Mouse (Mus musculus) heart, embryonic 12.5 days (tissue): ENCODE measurements at regions not wholly inside any gene's neighbourhood (a gene's known extent, or its start where the extent isn't known, plus 50 kb on each side); places are given as distances from the start of the nearest gene placed in this dataset.

Source experiments
- ATAC-seq: fragments of 200-750 bp; cut with Nextera tagmentation; 2 replicates; pipeline ENCODE4 v1.8.0; 2017; ENCODE audit warnings: moderate TSS enrichment, moderate library complexity; ENCODE audit not compliant: insufficient number of reproducible peaks, low FRiP score
- H3K27ac ChIP-seq: fragments of 300-500 bp; sonication (generic); 2 replicates; pipeline ENCODE4 v1.5.1; 2016; ENCODE audit warnings: mild to moderate bottlenecking, moderate library complexity; ENCODE audit not compliant: poor library complexity, severe bottlenecking
- H3K27me3 ChIP-seq: fragments of 300-500 bp; sonication (generic); replicated peaks from 2 replicates; pipeline ENCODE4 v1.6.1; 2016; ENCODE audit warnings: mild to moderate bottlenecking, moderate library complexity
- H3K36me3 ChIP-seq: fragments of 300-500 bp; sonication (generic); 2 replicates; pipeline ENCODE4 v1.6.1; 2016; ENCODE audit warnings: mild to moderate bottlenecking, moderate library complexity
- H3K4me1 ChIP-seq: fragments of 300-500 bp; sonication (generic); replicated peaks from 2 replicates; pipeline ENCODE4 v1.6.1; 2016; ENCODE audit warnings: mild to moderate bottlenecking
- H3K4me2 ChIP-seq: fragments of 300-500 bp; sonication (generic); 2 replicates; pipeline ENCODE4 v1.6.1; 2016; ENCODE audit warnings: mild to moderate bottlenecking, moderate library complexity
- H3K4me3 ChIP-seq: fragments of 300-500 bp; sonication (generic); 2 replicates; pipeline ENCODE4 v1.5.1; 2016; ENCODE audit warnings: mild to moderate bottlenecking
- H3K9ac ChIP-seq: fragments of 300-500 bp; sonication (generic); 2 replicates; pipeline ENCODE4 v1.6.1; 2016; ENCODE audit warnings: mild to moderate bottlenecking, moderate library complexity
- H3K9me3 ChIP-seq: fragments of 300-500 bp; sonication (generic); replicated peaks from 2 replicates; pipeline ENCODE4 v1.6.1; 2016; ENCODE audit warnings: mild to moderate bottlenecking, moderate library complexity
- WGBS: fragments of 180-500 bp; shearing (Covaris S2); methylation state at CpG from one replicate; pipeline ENCODE4 v1.1.7; 2016; 5-methylcytosine and 5-hydroxymethylcytosine counted together

- Histone ChIP-seq H3K4me1 (no peaks in the 10 kb centered on the region), H3K9me3 (no peaks in the 10 kb centered on the region), H3K9ac (no peak overlapping the region), H3K27ac (no peak overlapping the region), H3K36me3 (no peaks in the 10 kb centered on the region), H3K4me2 (no peak overlapping the region), H3K27me3 (peaks cover 17% of the 10 kb centered on the region), H3K4me3 (no peak overlapping the region)
- no peak for ATAC-seq
- 75% methylated on average over 4 of the region's 4 CpGs for WGBS
Observed at GRCm38 (mm10) chr1:77981528-77981927, 215.4 kb downstream of the Pax3 start.

GRCm38 (mm10) chr1:77978696-77979095 lies 218.2 kb downstream of the Pax3 start:
- no peak overlapping the region for H3K4me2 ChIP-seq

GRCm38 (mm10) chr1:77975941-77976340 lies 221.0 kb downstream of the Pax3 start:
- Histone ChIP-seq H3K36me3 (no peaks in the 10 kb centered on the region), H3K4me2 (no peak overlapping the region), H3K27ac (no peak overlapping the region), H3K27me3 (peaks cover 35% of the 10 kb centered on the region), H3K4me1 (no peaks in the 10 kb centered on the region), H3K9me3 (no peaks in the 10 kb centered on the region), H3K4me3 (no peak overlapping the region), H3K9ac (no peak overlapping the region)
- WGBS = 85% methylated on average over 18 of the region's 18 CpGs
- ATAC-seq = no peak

More at GRCm38 (mm10) chr1:77978696-77979095, 218.2 kb downstream of the Pax3 start:
- H3K27ac ChIP-seq = no peak overlapping the region
- no peak for ATAC-seq
- no peaks in the 10 kb centered on the region for H3K36me3 ChIP-seq
- 5% methylated on average over 7 of the region's 7 CpGs for WGBS
- H3K9me3 ChIP-seq = no peaks in the 10 kb centered on the region
- H3K4me3 ChIP-seq = no peak overlapping the region
- H3K9ac ChIP-seq = no peak overlapping the region
- peaks cover 35% of the 10 kb centered on the region for H3K27me3 ChIP-seq
- no peaks in the 10 kb centered on the region for H3K4me1 ChIP-seq

- Histone ChIP-seq H3K27ac (no peak overlapping the region), H3K27me3 (peaks cover 19% of the 10 kb centered on the region), H3K36me3 (no peaks in the 10 kb centered on the region), H3K4me3 (no peak overlapping the region), H3K4me2 (peak overlapping the region; percentile 56), H3K9me3 (no peaks in the 10 kb centered on the region), H3K4me1 (no peaks in the 10 kb centered on the region), H3K9ac (no peak overlapping the region)
- 14% methylated on average over 9 of the region's 9 CpGs for WGBS
- no peak for ATAC-seq
Observed at GRCm38 (mm10) chr1:77972301-77972717, 224.6 kb downstream of the Pax3 start.

- no peaks in the 10 kb centered on the region for H3K36me3 ChIP-seq
- H3K4me2 ChIP-seq = no peak overlapping the region
- no peak overlapping the region for H3K9ac ChIP-seq
- H3K9me3 ChIP-seq = no peaks in the 10 kb centered on the region
- no peak overlapping the region for H3K27ac ChIP-seq
- no peak overlapping the region for H3K4me3 ChIP-seq
- peaks cover 7% of the 10 kb centered on the region for H3K4me1 ChIP-seq
- H3K27me3 ChIP-seq = no peaks in the 10 kb centered on the region
- no peak for ATAC-seq
- 34% methylated on average over 3 of the region's 3 CpGs for WGBS
Observed at GRCm38 (mm10) chr1:77964656-77965335, 232.1 kb downstream of the Pax3 start.

- 76% methylated on average over 1 of the region's 1 CpGs for WGBS
- no peak for ATAC-seq
- no peaks in the 10 kb centered on the region for H3K4me1 ChIP-seq
Observed at GRCm38 (mm10) chr1:77959309-77959708, 237.6 kb downstream of the Pax3 start.

GRCm38 (mm10) chr1:77957156-77957767 lies 239.7 kb downstream of the Pax3 start:
- ATAC-seq = no peak
- 80% methylated on average over 8 of the region's 8 CpGs for WGBS
- Histone ChIP-seq H3K9ac (no peak overlapping the region), H3K4me1 (no peaks in the 10 kb centered on the region), H3K27ac (no peak overlapping the region), H3K27me3 (no peaks in the 10 kb centered on the region), H3K9me3 (no peaks in the 10 kb centered on the region), H3K4me2 (no peak overlapping the region), H3K4me3 (no peak overlapping the region), H3K36me3 (no peaks in the 10 kb centered on the region)

More at GRCm38 (mm10) chr1:77959309-77959708, 237.6 kb downstream of the Pax3 start:
- Histone ChIP-seq H3K9ac (no peak overlapping the region), H3K4me3 (no peak overlapping the region), H3K9me3 (no peaks in the 10 kb centered on the region), H3K27me3 (no peaks in the 10 kb centered on the region), H3K4me2 (no peak overlapping the region), H3K36me3 (no peaks in the 10 kb centered on the region), H3K27ac (no peak overlapping the region)

- Histone ChIP-seq H3K36me3 (no peaks in the 10 kb centered on the region), H3K4me3 (no peak overlapping the region), H3K27ac (no peak overlapping the region), H3K27me3 (0 out of 2 replicates have a peak, but pooled peaks cover 5% of the 10 kb centered on the region), H3K9ac (no peak overlapping the region), H3K4me1 (peaks cover 9% of the 10 kb centered on the region; the same call in 1 of the 2 replicates), H3K9me3 (no peaks in the 10 kb centered on the region), H3K4me2 (peak overlapping the region; percentile 21; the same call in 1 of the 2 replicates)
- no peak for ATAC-seq
- WGBS = 67% methylated on average over 2 of the region's 2 CpGs
Observed at GRCm38 (mm10) chr1:77947894-77948293, 249.0 kb downstream of the Pax3 start.

GRCm38 (mm10) chr1:77944327-77944645 lies 252.6 kb downstream of the Pax3 start:
- peaks cover 9% of the 10 kb centered on the region; the same call in 1 of the 2 replicates for H3K4me1 ChIP-seq
- H3K9ac ChIP-seq = no peak overlapping the region
- 0 out of 2 replicates have a peak, but pooled peaks cover 5% of the 10 kb centered on the region for H3K27me3 ChIP-seq
- WGBS = 67% methylated on average over 2 of the region's 2 CpGs
- H3K4me3 ChIP-seq = no peak overlapping the region
- H3K36me3 ChIP-seq = no peaks in the 10 kb centered on the region
- H3K4me2 ChIP-seq = no peak overlapping the region
- ATAC-seq = no peak
- no peaks in the 10 kb centered on the region for H3K9me3 ChIP-seq
- H3K27ac ChIP-seq = no peak overlapping the region

- no peak for ATAC-seq
- 65% methylated on average over 14 of the region's 14 CpGs for WGBS
- Histone ChIP-seq H3K27me3 (0 out of 2 replicates have a peak, but pooled peaks cover 5% of the 10 kb centered on the region), H3K27ac (no peak overlapping the region), H3K4me1 (peaks cover 9% of the 10 kb centered on the region; the same call in 1 of the 2 replicates), H3K9ac (no peak overlapping the region), H3K9me3 (no peaks in the 10 kb centered on the region), H3K4me2 (no peak overlapping the region), H3K36me3 (no peaks in the 10 kb centered on the region), H3K4me3 (no peak overlapping the region)
Observed at GRCm38 (mm10) chr1:77943633-77944326, 253.2 kb downstream of the Pax3 start.

- Histone ChIP-seq H3K27me3 (0 out of 2 replicates have a peak, but pooled peaks cover 5% of the 10 kb centered on the region), H3K36me3 (no peaks in the 10 kb centered on the region), H3K4me3 (no peak overlapping the region), H3K4me2 (no peak overlapping the region), H3K9ac (no peak overlapping the region), H3K9me3 (no peaks in the 10 kb centered on the region), H3K4me1 (peaks cover 9% of the 10 kb centered on the region; the same call in 1 of the 2 replicates), H3K27ac (no peak overlapping the region)
- 4% methylated on average over 5 of the region's 5 CpGs for WGBS
- no peak for ATAC-seq
Observed at GRCm38 (mm10) chr1:77943101-77943500, 253.8 kb downstream of the Pax3 start.
